Mouse (Mus musculus) megakaryocyte, embryonic 14.5 days (primary cell): ENCODE data around the gene Endod1.

Source experiments
- FLI1 ChIP-seq: IDR thresholded peaks from 2 replicates; pipeline ENCODE4 v1.6.1; 2012; ENCODE audit warnings: low read length, inconsistent platforms, mixed read lengths
- GATA1 ChIP-seq: IDR thresholded peaks from 3 replicates; pipeline ENCODE4 v1.6.1; 2012; ENCODE audit warnings: mixed read lengths, low read length, inconsistent platforms, borderline replicate concordance

GRCm38 (mm10) chr9:14376149-14376548 is 5.2 kb downstream of the Endod1 start:
- TF ChIP-seq GATA1: no peak
- no peak for TF ChIP-seq FLI1
